Mouse (Mus musculus) brain, embryonic 18.5 days (tissue): ENCODE measurements at regions not wholly inside any gene's neighbourhood (a gene's known extent, or its start where the extent isn't known, plus 50 kb on each side); places are given as distances from the start of the nearest gene placed in this dataset.
"Not testable (repeated sequence)": the region's sequence is repeated elsewhere in the genome, so short reads cannot be mapped to it uniquely, and the experiment has no call there.

ENCODE experiments used
- DNase-seq: peaks from one replicate; pipeline ENCODE4 v3.0.0-alpha.2; 2012; ENCODE audit warnings: low read depth, low spot score

- DNase-seq = no peak
These were observed 59.5 kb downstream of the Tex35 start for GRCm38 (mm10) chr1:157048996-157049395.

- DNase-seq = no peak
These were observed 60.1 kb downstream of the Tex35 start for GRCm38 (mm10) chr1:157048201-157048923.

- no peak for DNase-seq
These were observed 60.7 kb downstream of the Tex35 start for GRCm38 (mm10) chr1:157047751-157048200.

GRCm38 (mm10) chr1:157046760-157047182 is 61.7 kb downstream of the Tex35 start:
- DNase-seq = no peak

GRCm38 (mm10) chr1:157039836-157040196 is 68.7 kb downstream of the Tex35 start:
- no peak for DNase-seq

- DNase-seq = peak; percentile 72
These were observed 69.3 kb downstream of the Tex35 start for GRCm38 (mm10) chr1:157039016-157039835.

GRCm38 (mm10) chr1:157038111-157039008 is 70.1 kb downstream of the Tex35 start:
- DNase-seq = no peak

- DNase-seq = no peak
These were observed 71.1 kb downstream of the Tex35 start for GRCm38 (mm10) chr1:157037246-157037991.

DNA sequence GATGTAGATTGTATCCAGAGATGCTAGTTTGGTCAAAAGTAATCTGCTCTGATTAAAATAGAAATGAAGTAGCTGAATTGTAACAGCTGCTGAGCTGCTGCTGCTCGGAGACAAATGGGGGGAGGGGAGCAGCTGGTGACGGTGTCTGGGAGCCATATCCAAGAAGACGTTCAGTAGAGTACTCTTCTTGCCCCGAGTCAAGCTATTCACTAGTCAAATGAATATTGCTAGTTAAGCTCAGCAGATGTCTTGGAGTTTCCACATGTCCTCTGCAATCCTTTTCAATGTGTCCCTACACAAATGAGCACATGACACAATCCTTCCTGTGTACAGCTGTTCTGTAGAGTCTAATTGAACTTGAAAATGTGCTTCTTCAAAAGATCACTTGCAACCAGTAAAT is 71.7 kb downstream of the Tex35 start:
- no peak for DNase-seq

- DNase-seq = not testable (repeated sequence)
These were observed 73.3 kb downstream of the Tex35 start for GRCm38 (mm10) chr1:157035221-157035620.

DNA sequence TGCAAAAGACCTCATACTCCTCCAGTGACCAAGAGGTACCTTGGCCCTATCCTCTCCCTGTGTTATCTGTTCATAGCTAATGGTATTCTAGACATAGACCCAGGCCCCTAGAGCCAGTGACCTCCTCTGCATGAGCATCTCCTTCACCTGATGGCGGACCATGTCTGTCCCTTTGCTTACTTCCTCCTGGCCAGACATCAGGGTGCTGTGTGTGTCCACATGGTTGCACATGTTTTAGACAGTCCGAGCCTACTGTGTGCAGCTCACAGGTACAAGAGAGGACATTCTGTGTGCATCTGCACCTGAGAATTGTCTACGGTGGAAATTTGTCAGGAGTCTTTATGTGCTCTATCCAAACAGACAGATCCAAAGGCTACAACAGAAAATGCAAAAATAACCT is 79.8 kb downstream of the Tex35 start:
- DNase-seq = no peak

GRCm38 (mm10) chr1:157027681-157028080 is 80.8 kb downstream of the Tex35 start:
- DNase-seq = no peak

GRCm38 (mm10) chr1:157023462-157023861 is 84.0 kb upstream of the Ralgps2 start:
- no peak for DNase-seq

GRCm38 (mm10) chr1:157022456-157023435 is 83.3 kb upstream of the Ralgps2 start:
- DNase-seq = no peak

DNA sequence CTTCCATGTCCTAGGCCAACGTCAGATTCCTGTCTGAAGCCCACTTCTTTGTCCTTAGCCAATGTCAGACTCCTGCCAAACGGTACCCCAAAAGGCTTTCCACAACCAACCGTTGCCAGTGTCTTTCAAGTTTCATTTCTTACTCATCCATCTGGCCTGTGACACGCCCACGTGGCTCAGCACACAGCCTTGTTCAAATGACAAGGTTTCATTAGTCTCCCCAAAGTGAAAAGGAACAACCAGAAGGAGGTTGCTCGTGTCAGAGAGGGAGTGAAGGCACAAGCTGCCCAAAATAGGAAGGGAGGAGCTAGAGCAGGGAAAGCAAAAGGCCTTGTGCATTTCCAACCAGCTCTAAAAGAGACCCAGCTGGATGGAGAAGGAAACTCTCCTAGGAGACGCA is 80.5 kb upstream of the Ralgps2 start:
- no peak for DNase-seq

DNA sequence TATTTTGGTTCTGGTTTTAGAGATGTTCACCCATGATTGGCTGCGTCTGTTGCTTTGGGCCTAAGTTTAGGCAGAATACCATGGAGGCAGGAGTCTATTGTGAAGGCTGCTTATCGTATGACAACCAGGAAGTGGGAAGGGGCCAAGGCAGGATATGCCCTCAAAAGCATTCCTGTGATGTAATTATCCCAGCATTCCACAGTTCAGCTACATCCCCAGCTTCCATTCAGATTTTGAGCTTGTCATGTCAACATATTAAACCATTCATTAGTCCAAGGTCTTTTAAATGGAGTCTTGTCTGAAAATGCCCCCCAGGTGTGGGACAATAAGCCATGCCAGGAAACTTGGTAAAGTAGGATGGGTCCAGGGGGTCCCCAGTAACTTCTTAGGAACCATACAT is 79.3 kb upstream of the Ralgps2 start:
- DNase-seq = no peak

DNA sequence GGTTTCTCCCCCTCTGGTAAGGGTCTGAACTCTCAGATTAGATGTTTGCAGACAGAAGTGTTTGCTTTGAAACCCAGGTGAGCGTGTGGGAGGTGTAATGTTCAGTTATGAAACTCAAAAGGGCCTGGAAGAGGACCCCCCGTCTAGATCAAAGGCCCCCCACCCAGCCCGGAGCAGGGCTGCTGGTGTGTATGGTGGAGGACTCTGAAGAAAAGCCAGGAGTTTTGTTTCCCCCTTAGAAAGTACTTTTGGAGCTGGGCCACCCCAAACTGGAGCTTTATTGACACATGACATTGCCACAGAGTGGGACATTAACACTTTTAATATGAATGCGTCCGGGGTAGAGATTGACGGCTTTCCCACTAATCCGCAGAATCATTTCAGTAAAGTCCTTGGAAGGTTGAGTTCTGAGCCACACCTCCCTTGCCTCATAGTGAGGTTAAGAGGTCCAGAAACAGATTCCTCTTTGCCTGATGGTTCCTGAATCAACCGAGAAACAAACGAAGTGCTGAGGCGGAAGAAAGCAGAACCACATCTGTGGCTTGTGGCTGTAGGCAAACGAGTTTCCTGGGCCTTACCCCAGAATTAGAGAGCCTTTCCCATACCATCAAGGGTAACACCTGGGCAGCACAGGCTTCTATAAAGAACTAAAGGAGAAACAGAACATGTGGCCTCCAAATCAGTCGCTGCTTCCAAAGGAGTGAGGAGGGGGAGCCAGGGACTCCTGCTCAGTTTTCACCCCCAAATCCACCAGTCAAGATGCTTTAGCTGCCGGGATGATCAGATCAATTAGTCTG is 78.0 kb upstream of the Ralgps2 start:
- no peak for DNase-seq

DNA sequence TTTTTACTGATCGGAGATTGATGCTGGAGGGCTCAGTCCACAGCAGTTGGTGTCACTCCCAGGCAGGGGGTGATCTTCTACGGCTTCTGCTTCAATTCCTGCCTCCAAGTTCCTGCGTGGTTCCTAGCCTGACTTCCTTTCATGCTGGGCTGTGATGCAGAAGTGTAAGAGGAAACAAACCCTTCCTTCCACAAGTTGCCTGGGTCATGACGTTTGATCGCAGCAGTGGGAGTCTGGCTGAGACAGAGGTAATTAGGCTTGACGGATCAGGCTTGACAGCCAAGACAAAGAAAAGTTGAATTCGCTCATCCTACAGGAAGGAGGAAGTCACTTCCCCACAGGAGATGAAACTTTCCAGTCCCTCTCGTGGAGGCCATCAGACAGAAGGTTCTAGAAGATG is 77.2 kb upstream of the Ralgps2 start:
- DNase-seq = no peak
